Mouse (Mus musculus) gastrocnemius, postnatal 14 days (tissue): Measurements from ENCODE around the gene Tarsl2. TPM values are rescaled to one million over a fixed set of nuclear protein-coding genes. Genes with fewer than 3 reads are reported as not detected.

Experiments used
- DNase-seq: peaks from one replicate; pipeline ENCODE4 v3.0.0; 2021; ENCODE audit warnings: mixed read lengths
- intact Hi-C: fragments of 180-260 bp; cut with DNase I; formaldehyde crosslinking; loops from one replicate; pipeline ENCODE4 v1.15.1; 2025; ENCODE audit warnings: low total_unique reads
- total RNA-seq, 2 experiments: library from RNA; stranded (reverse); gene quantifications; 2 replicates each; pipeline ENCODE4 v1.2.3; 2021

Tarsl2 gene
- total RNA-seq, 2 experiments from 2014 or later = 39.0 to 41.0 TPM

DNA sequence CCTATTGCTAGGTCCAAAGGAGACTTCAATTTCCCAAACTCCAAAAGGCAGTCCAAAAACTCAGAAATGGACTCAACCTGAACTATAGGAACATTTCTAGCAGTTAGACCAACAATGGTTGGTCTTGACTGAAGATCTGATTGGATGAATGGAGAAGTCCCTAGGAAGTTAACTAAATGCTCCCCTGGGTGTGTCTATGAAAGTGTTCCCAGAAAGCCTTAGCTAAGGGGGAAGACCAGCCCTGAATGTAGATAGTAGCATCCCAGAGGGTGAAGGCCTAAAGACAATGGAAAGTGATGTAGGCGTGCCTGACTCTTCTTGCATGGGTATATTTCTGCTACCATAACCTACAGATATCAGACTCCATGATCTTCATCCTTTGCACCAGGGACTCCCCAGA is 63.8 kb downstream of the Tarsl2 start:
- intact Hi-C loops = no loop called here
- DNase-seq = no peak

DNA sequence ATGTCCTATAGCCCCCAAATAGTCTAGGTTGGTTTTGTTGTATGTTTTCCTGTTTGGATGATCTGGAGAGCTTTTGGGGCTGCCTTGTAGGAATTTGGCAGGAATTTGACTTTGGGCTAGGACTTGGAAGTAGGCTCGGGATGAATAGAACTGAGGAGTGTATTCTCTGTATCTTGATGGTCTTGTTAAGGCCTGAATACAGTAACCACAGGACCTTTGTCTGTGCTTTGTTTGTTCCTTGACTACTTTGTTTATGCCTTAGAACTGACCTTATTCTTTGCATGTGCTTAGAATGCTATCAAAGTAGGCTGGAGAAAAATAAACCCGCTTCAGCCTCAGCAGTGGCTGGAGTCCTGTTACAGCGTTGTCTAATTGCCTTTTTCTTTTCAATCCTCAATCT is 65.6 kb downstream of the Tarsl2 start:
- no peak for DNase-seq
- intact Hi-C loops = no loop called here

DNA sequence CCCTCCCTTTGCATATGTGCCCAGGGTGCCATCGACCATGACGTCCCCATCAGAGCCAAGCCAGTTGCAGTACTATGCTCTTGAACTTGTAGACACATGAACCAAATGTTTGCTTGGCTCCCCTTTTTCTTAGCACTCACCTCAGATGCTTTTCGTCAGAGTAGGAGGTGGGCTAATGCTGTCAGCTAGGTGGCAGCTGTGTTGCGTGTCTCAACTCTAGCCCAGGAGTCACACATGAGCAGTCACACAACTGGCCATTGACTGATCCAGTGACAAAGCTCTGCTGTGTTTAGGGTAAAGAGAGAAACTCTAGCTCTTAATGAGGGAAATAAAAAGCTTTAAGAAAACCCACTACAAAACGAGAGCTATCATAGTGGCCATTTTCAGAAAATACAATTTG is 69.1 kb downstream of the Tarsl2 start:
- DNase-seq = no peak
- intact Hi-C loops = no loop called here

DNA sequence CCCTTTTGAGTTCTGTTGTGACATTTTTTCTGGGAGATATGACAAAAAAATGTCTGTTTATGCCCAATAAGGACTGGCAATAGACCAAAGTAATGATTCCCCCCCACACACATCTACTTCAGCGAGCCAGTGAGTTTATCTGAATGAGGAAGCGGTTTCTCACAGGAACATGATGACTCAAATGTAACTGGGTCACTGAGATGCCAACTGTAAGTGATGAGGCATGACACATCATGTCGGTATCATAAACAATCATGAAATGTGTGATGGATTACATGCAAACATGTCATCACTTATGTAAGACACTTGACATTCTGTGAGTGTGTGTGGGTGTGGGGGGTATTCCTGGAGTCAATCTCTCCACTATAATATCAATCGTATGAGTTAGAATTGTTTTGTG is 69.6 kb downstream of the Tarsl2 start:
- no peak for DNase-seq
- intact Hi-C loops = no loop called here

DNA sequence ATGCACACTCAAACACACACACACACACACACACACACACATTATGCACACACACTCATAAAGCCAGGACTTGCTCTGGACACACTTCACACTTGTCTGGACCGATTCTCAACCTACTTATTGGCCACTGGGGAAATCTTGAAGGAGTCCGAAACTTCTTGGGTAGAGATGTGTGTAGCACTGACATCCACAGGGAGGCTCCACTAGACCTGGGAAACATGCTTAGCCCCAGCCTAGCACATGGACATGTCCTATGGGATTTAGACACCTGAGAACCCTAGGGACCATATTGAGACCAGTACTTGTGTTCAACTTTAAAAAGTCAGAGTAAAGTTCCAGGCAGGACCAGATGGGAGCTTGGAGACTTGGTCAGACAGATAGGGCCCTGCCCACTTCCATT is 89.3 kb downstream of the Tarsl2 start:
- DNase-seq = no peak
- intact Hi-C loops = loop anchor here (10.0 kb wide), 1 partner anchor 121 kb away; no protein-coding TSS in a partner anchor

DNA sequence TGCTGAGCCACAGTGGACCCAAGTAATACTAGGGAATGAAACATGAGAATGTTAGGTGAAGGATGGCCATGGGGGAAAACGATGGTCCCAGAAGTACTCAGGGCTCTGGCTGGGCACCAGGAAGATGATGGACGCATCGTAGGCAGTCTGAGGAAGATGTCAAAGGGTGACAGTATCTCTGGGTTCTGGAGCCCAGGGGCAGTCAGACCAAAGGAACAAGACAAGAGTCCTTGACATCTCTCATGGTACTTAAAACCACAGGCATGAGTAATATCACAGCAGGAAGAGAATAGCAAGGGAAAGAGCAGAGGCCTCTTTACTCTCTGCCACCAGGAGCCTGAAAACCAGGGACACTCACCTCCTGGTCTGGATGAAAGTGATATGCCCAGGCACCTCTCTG is 90.6 kb downstream of the Tarsl2 start:
- intact Hi-C loops = loop anchor here (10.0 kb wide), 1 partner anchor 120 kb away; no protein-coding TSS in a partner anchor

DNA sequence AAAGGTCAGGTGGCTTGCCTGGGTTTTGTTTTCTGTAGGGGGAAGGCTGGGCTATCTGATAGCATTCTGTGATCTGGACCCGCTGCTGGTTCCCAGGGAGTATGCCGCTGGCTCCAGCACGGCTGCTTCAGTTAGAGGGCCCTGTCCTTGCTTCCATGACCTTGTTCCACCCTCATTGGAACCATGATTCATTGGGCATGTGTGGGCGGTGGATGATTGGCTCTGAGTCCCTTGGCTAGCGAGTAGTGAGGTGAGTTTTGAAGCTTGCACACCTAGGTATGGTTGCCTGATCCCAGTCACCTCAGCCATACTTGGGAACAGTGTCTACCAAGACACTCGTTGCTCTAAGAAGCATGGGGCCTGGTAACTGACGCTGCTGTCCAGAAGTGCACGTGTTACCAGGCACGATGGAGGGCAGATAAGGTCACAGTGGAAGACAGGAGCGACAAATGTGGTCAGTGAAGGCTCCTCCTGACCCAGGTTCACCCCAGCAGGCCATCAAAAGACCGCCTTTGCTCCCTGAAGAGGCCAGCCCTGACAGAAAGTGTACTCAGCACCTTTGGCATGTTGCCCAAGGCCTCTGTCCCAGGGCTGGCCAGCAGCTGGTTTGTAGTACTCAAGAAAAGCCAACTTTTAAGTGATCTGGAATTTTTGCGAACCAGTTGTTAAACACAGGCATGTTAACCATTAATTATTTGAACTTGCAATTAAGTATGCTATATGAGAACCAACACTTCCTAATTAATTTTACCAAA is 92.8 kb downstream of the Tarsl2 start:
- DNase-seq = peak; percentile 64
- intact Hi-C loops = loop anchor here (10.0 kb wide), 1 partner anchor 117 kb away; no protein-coding TSS in a partner anchor

More for the DNA sequence above, 90.6 kb downstream of the Tarsl2 start:
- DNase-seq = no peak

Other genes with a start within 250 kb of the Tarsl2 start
- 10 to 100 TPM; 40.2 to 42.2 TPM for gene Tjp1, start 117.1 kb upstream of the Tarsl2 start, total RNA-seq
- 10 to 100 TPM; 11.5 to 14.5 TPM for gene Tm2d3, start 46.3 kb downstream of the Tarsl2 start, total RNA-seq
- 10 to 100 TPM; 31.6 to 39.6 TPM for gene Pcsk6, start 216.8 kb downstream of the Tarsl2 start, total RNA-seq